Mouse (Mus musculus) c-Kit-positive CD71-positive TER-119-positive erythroid progenitor cells, embryonic 14.5 days (primary cell): Measurements from ENCODE around the gene Rasgef1b.
A peak's percentile ranks its signal among the peaks of the same experiment; 100 is the strongest.

Experiments used
- DNase-seq: peaks from one replicate; pipeline ENCODE4 v3.0.0-alpha.2; 2013; ENCODE audit warnings: low spot score

Gene Rasgef1b

DNA sequence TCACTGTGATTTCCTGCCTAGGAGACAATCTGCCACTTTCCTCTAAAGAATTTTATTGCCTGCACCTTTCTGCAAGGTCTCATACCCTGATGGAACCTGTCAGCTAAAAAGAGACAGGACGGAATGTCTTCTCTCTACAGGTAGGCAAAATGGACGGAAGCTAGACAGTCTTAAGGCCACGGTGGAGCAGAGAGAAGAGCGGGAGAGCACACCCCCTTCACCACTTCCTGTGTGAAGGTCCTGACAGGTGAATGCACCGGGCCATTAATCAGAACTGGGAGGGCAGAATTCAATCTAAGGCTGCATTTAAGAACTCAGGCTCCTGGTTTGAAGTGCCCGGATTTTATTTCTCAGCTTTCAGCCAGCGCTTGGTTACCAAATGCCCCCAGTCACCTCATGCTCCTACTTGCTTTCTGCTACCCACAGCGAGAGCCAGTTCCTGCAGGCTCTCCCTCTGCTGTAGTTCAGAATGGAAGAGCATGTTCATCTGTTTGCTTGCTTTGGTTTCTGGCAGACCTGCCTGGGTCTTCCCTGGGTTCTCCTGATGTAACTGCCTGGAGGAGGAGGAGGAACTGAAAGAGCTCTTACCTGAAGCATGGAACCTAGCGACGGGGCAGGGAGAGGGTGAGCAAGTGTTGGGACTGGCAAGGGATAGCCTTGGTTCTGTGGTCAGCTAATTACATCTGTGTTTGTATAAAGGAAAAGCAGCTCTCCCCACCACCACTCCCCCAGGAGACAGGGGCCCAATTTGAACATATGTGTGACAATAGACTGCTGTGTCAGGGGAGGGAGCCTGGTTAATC, 233.3 kb downstream of the Rasgef1b start:
- no peak for DNase-seq

DNA sequence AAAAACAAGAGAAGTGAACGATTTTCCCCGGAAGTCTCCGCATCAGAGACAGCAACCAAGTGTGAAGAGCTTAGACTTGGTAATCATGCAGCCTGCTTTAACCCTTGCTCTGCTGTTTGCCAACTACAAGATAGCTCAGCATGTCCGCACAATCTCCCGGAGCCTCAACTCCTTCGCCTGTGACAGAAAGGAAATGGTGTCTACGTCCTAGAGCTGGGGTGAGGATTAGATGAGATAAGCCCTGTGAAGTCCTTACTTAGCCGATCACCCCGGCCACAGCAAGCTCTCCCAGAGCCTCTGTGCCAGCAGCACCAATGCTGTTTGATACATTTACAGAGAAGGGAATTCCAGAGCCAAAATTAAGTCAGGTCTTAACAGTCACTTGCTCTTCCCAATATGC, 235.0 kb downstream of the Rasgef1b start:
- DNase-seq = no peak

- DNase-seq = no peak
These were observed 235.8 kb downstream of the Rasgef1b start for GRCm38 (mm10) chr5:99493017-99493416.

- DNase-seq = no peak
These were observed 240.2 kb downstream of the Rasgef1b start for GRCm38 (mm10) chr5:99488479-99489158.

DNA sequence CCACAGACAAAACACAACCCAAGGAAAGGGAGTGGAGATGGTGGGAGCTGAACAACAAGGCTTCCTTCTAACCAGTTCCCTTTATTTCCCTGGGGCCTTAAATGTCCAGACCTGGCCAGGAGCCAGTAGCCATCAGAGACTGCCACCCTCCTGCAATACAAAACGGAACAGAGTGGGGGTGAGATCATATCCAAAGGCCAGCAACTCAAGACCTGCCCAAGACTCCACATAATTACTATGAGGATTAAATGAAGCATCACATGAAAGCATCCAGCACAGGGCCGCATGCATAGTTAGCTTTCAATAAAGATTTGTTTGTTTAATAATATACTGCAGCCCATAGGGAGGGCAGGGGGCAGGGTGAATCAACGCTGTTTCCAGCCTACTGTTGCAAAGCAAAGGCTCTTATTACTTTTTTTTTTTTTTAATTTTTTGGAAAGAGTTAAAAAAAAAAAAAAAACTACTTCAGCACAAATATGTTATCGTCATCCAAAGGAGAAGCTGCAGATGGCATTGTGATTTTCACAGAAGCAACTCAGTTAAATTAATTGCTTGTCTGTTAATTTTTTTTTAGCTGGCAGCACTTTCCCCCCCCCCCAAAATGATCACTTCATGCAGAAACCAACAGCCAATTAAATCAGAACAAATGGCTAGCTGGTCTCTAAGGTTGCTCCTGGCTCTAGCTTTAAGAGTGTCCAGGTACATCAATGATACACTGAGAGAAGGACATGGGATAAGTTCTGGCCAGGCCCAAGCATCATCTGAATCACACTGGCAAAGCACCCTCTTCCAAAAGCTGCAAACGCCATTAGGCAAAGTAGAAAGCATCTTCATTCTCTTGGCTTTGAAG, 241.6 kb downstream of the Rasgef1b start:
- DNase-seq = no peak

GRCm38 (mm10) chr5:99483162-99483561, 245.7 kb downstream of the Rasgef1b start:
- no peak for DNase-seq

DNA sequence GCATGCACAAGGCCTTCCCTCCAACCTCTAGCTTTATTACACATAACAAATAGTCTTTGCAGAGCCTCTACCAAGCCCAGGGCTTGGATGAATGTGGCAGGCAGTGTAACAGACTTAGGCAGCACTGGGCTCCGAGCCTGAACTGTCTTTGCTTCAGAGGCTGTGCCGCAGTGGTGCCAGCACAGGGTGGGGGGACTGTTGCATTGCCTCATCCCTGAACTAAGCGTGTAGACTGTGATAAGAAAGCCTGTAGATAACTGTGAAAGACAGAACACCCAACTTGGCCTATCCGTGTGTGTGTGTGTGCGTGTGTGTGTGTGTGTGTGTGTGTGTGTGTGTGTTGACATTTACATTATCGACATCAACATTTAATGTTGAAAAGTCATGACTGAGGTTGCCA, 246.3 kb downstream of the Rasgef1b start:
- DNase-seq = no peak

- no peak for DNase-seq
These were observed 246.8 kb downstream of the Rasgef1b start for GRCm38 (mm10) chr5:99482016-99482415.

DNA sequence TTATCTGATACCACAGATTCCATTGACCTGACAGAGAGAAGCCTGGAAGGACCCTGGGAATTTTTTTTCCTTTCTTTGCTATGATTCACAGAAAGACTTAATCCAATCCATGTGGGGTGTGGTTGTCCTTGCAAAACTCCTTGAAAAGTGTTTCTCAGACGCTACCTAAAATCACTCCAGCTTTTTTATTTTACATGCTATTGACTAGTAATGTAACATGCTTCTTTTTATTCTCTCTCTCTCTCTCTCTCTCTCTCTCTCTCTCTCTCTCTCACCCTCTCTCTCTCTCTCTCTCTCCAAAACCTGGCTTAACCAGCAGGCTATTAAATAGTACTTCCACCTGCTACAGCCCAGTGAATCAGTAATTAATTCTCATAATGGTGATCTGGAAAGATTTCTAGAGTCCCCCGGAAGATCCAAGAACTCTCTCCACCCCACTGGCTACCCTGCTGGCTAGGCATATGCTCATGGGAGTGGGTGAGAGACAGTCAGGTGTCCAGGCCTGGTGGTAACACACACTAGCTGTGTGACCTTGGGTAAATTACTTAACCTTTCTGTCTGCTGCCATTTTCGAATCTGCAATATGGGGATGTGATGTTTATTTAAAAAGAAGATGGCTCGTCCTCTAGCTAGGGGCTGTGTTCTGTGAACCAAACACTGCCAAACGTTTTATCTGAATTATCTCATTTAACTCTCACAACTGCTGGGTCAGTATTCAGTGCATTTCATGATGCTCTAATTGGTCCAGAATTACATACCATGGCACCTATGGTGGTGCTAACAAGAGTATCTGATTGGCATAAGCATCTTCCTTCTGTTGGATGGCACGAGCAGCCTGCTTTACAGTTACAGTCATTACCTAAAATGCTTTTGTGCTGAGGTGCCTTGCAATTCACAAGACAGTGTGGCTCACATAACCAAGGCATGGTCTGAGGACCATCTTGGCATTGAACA, 248.5 kb downstream of the Rasgef1b start:
- DNase-seq = no peak

DNA sequence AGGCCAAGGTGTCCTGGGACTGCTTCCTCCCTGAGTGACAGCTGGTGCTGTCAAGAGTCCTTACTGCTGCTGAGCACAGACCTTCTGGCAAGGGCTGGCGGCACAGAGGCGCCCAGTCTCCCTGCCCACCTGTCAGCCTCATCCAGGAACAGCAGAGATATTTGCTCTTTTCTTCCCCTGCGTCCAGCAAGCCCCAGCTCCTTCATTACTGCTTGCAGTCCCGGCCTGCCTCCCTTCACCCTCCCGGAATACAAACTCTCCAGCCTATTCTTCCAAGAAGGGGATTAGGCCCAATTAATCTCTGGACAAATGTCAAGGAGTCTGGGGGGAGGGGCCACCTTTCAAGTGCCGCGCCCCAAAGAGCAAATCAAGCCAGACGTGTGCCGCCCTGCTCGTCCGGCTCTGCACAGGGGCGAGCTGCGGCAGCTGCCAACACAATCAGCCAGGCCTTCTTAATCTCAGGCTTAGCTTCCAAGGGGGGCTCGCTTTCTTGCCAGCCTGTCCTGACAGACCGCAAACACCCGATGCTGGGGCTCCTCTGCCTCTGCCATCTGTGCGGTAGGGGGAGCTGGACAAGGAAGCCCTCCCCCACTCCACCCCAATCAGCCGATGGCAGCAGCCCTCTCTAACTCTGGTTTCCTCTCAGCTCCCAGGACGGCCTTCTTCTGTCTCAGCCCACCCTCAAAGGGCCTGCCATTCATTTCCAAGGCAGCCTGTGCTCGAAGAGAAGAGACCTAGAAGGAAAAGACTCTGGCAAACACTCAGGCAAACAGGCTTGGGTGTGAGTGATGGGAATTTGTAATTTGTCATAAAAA, 249.4 kb downstream of the Rasgef1b start:
- no peak for DNase-seq

DNA sequence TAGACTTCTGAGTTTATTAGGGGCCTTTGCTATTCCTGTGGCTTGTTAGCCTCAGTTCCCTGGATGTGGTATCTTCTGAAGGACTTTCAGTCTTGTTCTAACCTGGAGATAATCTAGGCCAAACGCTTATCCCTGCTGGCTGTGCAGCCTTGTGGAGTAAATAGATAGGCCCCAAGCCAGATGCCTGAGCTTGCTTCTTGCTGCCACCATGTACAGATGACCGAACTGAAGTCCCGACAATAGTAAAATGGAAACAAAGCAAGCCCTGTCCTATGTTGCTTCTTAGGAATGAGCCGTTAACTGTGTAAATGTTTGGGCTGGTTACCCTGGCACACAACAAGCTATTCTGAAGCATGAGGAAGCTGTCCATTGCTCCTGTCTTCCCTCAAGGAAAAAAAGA, 250.1 kb downstream of the Rasgef1b start:
- peak; percentile 3 for DNase-seq

GRCm38 (mm10) chr5:99477420-99477815, 251.4 kb downstream of the Rasgef1b start:
- no peak for DNase-seq

DNA sequence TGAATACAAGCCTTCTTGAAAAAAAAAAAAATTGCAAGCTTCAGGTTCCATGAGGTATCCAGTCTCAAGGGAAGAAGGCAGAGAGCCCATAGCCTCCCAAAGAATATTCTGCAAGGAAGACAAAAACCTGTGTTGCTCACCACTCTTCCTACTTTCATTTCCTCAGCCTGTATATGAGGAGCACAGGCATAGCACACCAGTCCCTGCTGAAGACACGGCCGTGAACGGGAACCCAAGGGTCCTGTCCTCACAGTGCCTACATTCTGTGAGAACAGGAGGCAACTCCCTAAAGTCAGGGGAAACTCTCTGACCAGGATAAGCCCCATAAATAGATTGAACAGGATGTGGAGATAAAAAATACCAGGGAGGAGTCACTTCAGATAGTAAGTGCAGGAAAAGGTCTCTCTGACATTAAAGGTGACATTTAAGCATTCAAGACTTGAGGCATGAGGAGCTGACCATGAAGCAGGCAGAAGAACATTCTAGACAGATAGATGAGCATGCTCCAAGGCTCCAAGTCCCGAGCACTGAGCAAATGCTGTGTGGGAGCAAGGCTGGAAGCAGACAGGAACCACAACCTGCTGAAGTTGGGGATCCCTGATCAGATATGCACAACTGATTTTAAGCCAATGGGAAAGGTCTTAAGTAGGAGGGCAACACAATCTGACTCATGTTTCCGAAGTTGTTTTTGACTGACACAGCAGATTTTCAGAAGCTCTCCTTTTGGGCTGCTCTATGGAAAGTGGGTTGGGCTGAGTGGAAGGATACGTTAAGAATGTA, 252.0 kb downstream of the Rasgef1b start:
- no peak for DNase-seq

GRCm38 (mm10) chr5:99472607-99473335, 256.1 kb downstream of the Rasgef1b start:
- no peak for DNase-seq

DNA sequence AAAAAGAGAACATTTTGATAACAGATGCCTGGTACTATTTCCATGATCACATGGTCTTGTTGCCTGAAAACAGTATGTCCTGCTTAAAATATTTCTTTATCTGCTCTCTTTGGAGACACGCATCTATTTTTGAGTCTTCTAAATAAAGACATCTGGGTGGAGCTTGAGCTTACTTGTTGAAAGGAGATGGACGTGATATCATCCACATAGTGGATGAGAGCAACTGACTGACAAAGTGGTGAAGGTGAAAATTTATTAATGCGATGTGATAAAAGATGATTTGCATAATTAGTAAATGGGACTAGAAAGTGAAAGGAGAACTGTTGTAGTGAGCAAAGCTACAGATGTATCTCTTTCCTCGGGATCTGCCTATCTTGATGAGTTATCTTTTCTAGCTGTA, 257.1 kb downstream of the Rasgef1b start:
- DNase-seq = no peak

DNA sequence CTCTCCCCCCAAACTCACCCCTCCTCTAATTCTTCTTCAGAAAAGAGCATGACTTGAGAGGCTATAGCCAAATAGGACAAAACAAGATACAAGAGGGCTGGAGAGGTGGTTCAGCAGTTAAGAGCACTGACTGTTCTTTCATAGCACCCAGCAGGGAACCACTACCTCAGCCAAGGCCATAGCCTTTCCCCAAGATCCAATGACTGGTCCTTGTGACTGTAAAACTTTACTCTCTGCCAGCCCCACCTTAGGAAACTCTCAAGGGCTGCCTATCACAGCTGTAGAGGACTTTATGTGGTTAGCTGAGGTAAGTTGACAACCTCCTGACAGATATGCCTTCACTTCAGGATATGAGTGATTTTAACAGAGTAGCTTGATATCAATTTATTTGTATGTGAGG, 258.3 kb downstream of the Rasgef1b start:
- DNase-seq = no peak

- DNase-seq = no peak
These were observed 269.9 kb downstream of the Rasgef1b start for GRCm38 (mm10) chr5:99459007-99459406.

- DNase-seq = no peak
These were observed 271.6 kb downstream of the Rasgef1b start for GRCm38 (mm10) chr5:99457291-99457690.

- no peak for DNase-seq
These were observed 276.9 kb downstream of the Rasgef1b start for GRCm38 (mm10) chr5:99451939-99452338.
